Mouse (Mus musculus): ENCODE measurements at regions not wholly inside any gene's neighbourhood (a gene's known extent, or its start where the extent isn't known, plus 50 kb on each side); places are given as distances from the start of the nearest gene placed in this dataset.

GRCm38 (mm10) chr9:43929312-43930036 is 113.7 kb upstream of the Thy1 start:
- no peak for ATAC-seq (replicated peaks; ENCODE audit: low FRiP score, poor library complexity, severe bottlenecking)

GRCm38 (mm10) chr9:43930037-43930404 is 113.2 kb upstream of the Thy1 start:
- no peak for ATAC-seq (replicated peaks; ENCODE audit: low FRiP score, poor library complexity, severe bottlenecking)

- ATAC-seq (replicated peaks; ENCODE audit: low FRiP score, poor library complexity, severe bottlenecking): no peak
Observed at GRCm38 (mm10) chr9:43930476-43930875, 112.7 kb upstream of the Thy1 start.

- no peak for ATAC-seq (replicated peaks; ENCODE audit: low FRiP score, poor library complexity, severe bottlenecking)
Observed at GRCm38 (mm10) chr9:43934012-43934690, 109.0 kb upstream of the Thy1 start.

- no peak for ATAC-seq (replicated peaks; ENCODE audit: low FRiP score, poor library complexity, severe bottlenecking)
Observed at GRCm38 (mm10) chr9:43934691-43935064, 108.5 kb upstream of the Thy1 start.

- no peak for ATAC-seq (replicated peaks; ENCODE audit: low FRiP score, poor library complexity, severe bottlenecking)
Observed at GRCm38 (mm10) chr9:43939336-43939735, 103.8 kb upstream of the Thy1 start.

GRCm38 (mm10) chr9:43942147-43942546 is 101.0 kb upstream of the Thy1 start:
- no peak for ATAC-seq (replicated peaks; ENCODE audit: low FRiP score, poor library complexity, severe bottlenecking)

- ATAC-seq (replicated peaks; ENCODE audit: low FRiP score, poor library complexity, severe bottlenecking): no peak
Observed at GRCm38 (mm10) chr9:43943522-43943921, 99.7 kb upstream of the Thy1 start.

- ATAC-seq (replicated peaks; ENCODE audit: low FRiP score, poor library complexity, severe bottlenecking): no peak
Observed at GRCm38 (mm10) chr9:43944816-43945741, 98.1 kb upstream of the Thy1 start.

- ATAC-seq (replicated peaks; ENCODE audit: low FRiP score, poor library complexity, severe bottlenecking): 0 out of 2 replicates have a peak, but pooled peaks have one; percentile 55
Observed at GRCm38 (mm10) chr9:43945997-43946649, 97.1 kb upstream of the Thy1 start.

- no peak for ATAC-seq (replicated peaks; ENCODE audit: low FRiP score, poor library complexity, severe bottlenecking)
Observed at GRCm38 (mm10) chr9:43947089-43947488, 96.1 kb upstream of the Thy1 start.

- no peak for ATAC-seq (replicated peaks; ENCODE audit: low FRiP score, poor library complexity, severe bottlenecking)
Observed at GRCm38 (mm10) chr9:43947490-43948150, 95.6 kb upstream of the Thy1 start.

- no peak for ATAC-seq (replicated peaks; ENCODE audit: low FRiP score, poor library complexity, severe bottlenecking)
Observed at GRCm38 (mm10) chr9:43953128-43953527, 90.1 kb upstream of the Thy1 start.

GRCm38 (mm10) chr9:43959541-43959940 is 83.6 kb upstream of the Thy1 start:
- ATAC-seq (replicated peaks; ENCODE audit: low FRiP score, poor library complexity, severe bottlenecking): no peak

- no peak for ATAC-seq (replicated peaks; ENCODE audit: low FRiP score, poor library complexity, severe bottlenecking)
Observed at GRCm38 (mm10) chr9:43961431-43961830, 81.8 kb upstream of the Thy1 start.

GRCm38 (mm10) chr9:43965171-43965570 is 78.0 kb upstream of the Thy1 start:
- ATAC-seq (replicated peaks; ENCODE audit: low FRiP score, poor library complexity, severe bottlenecking): no peak

GRCm38 (mm10) chr9:43965811-43966210 is 77.4 kb upstream of the Thy1 start:
- ATAC-seq (replicated peaks; ENCODE audit: low FRiP score, poor library complexity, severe bottlenecking): no peak

- no peak for ATAC-seq (replicated peaks; ENCODE audit: low FRiP score, poor library complexity, severe bottlenecking)
Observed at GRCm38 (mm10) chr9:43970043-43970795, 73.0 kb upstream of the Thy1 start.

- ATAC-seq (replicated peaks; ENCODE audit: low FRiP score, poor library complexity, severe bottlenecking): no peak
Observed at GRCm38 (mm10) chr9:43970858-43971257, 72.3 kb upstream of the Thy1 start.
